Mouse (Mus musculus): ENCODE results near the gene Dyrk2. TPM values are rescaled to one million over a fixed set of nuclear protein-coding genes. Genes with fewer than 3 reads are reported as not detected.
A peak's percentile ranks its signal among the peaks of the same experiment; 100 is the strongest.

The Dyrk2 gene
- polyA plus RNA-seq (2014; fragmentation: Nextera tagmentation; extraction: Ambion mirVana): 14.6 and 16.0 TPM in 2 replicates

DNA sequence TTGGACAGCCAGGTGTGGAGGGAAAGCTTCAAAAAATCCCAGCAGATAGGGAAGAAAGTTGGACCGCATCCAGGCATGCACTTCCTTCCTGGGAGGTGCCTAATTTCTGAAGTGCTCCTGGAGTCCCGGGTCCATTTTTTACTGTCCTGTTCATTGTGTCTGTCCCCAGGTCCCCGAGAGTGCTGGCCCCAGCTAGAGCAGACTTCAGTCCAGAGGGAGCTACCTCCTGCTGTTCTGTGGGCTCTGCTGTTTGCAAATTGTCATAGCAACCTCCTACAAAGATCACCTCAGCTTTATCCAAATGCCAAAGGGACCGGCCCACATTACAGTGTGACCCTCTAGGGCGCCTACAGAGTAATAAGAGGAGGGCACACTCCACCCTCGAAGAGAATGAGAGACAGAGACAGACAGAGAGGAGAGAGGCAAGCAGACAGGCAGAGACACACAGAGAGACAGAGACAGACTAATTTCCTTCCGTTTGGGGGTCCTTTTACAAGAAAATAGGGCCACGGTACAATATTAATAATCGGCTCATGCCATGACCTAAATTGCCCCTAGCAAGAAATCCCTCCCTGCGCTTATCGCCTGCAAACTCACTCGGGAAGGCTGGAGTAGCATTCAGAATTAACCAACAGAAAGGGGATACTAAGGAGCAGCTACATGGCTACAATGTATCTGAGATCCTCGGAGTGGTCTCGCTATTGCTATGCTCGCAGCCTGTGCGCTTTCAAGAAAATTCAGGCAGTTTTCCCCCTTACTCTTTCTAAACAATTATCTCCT is at the start of gene Dyrk2:
TSS of gene Dyrk2 (minus strand) at position 9 of the 780 bp plus-strand sequence.
- ATAC-seq (ENCODE audit: low FRiP score): no peak

DNA sequence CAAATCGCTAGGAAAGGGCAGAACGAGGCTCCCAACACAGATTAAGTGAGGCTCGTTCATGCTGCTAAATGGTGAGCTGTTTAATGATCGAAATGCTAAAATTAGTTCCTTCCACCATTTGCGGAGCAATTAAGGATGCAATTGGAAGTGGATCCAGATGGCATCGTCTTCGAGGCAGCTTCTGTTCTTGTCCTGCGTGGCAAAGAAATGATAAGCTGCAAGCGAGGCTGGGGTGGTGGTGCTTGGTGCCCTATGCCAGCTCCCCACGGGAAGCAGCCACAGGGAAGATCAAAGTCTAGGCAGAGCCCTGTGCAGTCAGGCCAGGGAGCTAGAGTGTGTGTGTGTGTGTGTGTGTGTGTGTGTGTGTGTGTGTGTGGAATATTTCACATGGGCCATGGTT is 32.6 kb upstream of the Dyrk2 start:
- no peak overlapping the region for H3K9ac ChIP-seq
- no peak overlapping the region for H3K4me2 ChIP-seq (replicated peaks)
- no peaks in the 10 kb centered on the region for H3K9me3 ChIP-seq (ENCODE audit: control insufficient read depth, low read length)
- H3K4me1 ChIP-seq (replicated peaks; ENCODE audit: control insufficient read depth, insufficient read depth, low read length): no peaks in the 10 kb centered on the region
- 78% methylated on average over 10 of the region's 10 CpGs for WGBS
- ATAC-seq (ENCODE audit: low FRiP score) (no peak), DNase-seq (ENCODE audit: low spot score) (no peak)
- no peak overlapping the region for H3K4me3 ChIP-seq (replicated peaks; ENCODE audit: low read length)
- 0 out of 2 replicates have a peak overlapping the region, but pooled peaks have one; percentile 14 for H3K27ac ChIP-seq
- no peaks in the 10 kb centered on the region for H3K27me3 ChIP-seq (ENCODE audit: control insufficient read depth, insufficient read depth, low read length)
- no peaks in the 10 kb centered on the region for H3K36me3 ChIP-seq (replicated peaks; ENCODE audit: control insufficient read depth, insufficient read depth)

More for the DNA sequence above, at the start of gene Dyrk2:
- H3K4me2 ChIP-seq (replicated peaks): peak within 1 kb of the TSS; percentile 98
- peak within 1 kb of the TSS; percentile 98 for H3K4me3 ChIP-seq (replicated peaks; ENCODE audit: low read length)
- no peaks in the 10 kb centered on the region for H3K9me3 ChIP-seq (ENCODE audit: control insufficient read depth, low read length)
- H3K36me3 ChIP-seq (replicated peaks; ENCODE audit: control insufficient read depth, insufficient read depth): no peaks in the 10 kb centered on the region
- no peaks in the 10 kb centered on the region for H3K27me3 ChIP-seq (ENCODE audit: control insufficient read depth, insufficient read depth, low read length)
- peak; percentile 50 for DNase-seq (ENCODE audit: low spot score)
- H3K4me1 ChIP-seq (replicated peaks; ENCODE audit: control insufficient read depth, insufficient read depth, low read length): peaks cover 27% of the 10 kb centered on the region
- 4% methylated on average over 16 of the region's 16 CpGs for WGBS
- peak within 1 kb of the TSS; percentile 98 for H3K9ac ChIP-seq
- H3K27ac ChIP-seq: peak within 1 kb of the TSS; percentile 91

DNA sequence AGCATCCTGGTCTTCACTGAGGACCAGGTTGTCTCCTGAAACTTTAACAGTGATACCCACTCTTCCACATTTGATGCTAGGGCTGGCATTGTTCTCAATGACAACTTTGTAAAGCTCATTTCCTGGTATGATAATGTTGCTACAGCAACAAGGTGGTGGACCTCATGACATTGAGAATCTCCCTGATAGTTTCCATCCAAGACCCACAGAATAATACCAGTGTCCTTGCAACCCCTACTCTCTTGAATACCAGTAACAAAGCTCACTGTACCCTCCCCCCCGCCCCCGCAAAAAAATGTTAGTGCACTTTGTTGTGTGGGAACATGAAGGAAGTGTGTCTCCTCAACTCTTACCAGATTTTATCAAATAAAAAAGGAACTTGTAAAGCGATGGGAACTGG is 23.6 kb upstream of the Dyrk2 start:
- no peaks in the 10 kb centered on the region for H3K27me3 ChIP-seq (ENCODE audit: control insufficient read depth, insufficient read depth, low read length)
- H3K36me3 ChIP-seq (replicated peaks; ENCODE audit: control insufficient read depth, insufficient read depth): no peaks in the 10 kb centered on the region
- WGBS: 91% methylated on average over 3 of the region's 3 CpGs
- H3K4me1 ChIP-seq (replicated peaks; ENCODE audit: control insufficient read depth, insufficient read depth, low read length): no peaks in the 10 kb centered on the region
- no peak overlapping the region for H3K4me2 ChIP-seq (replicated peaks)
- no peaks in the 10 kb centered on the region for H3K9me3 ChIP-seq (ENCODE audit: control insufficient read depth, low read length)
- DNase-seq (ENCODE audit: low spot score): no peak
- no peak overlapping the region for H3K4me3 ChIP-seq (replicated peaks; ENCODE audit: low read length)
- no peak for ATAC-seq (ENCODE audit: low FRiP score)
- no peak overlapping the region for H3K27ac ChIP-seq
- H3K9ac ChIP-seq: no peak overlapping the region

DNA sequence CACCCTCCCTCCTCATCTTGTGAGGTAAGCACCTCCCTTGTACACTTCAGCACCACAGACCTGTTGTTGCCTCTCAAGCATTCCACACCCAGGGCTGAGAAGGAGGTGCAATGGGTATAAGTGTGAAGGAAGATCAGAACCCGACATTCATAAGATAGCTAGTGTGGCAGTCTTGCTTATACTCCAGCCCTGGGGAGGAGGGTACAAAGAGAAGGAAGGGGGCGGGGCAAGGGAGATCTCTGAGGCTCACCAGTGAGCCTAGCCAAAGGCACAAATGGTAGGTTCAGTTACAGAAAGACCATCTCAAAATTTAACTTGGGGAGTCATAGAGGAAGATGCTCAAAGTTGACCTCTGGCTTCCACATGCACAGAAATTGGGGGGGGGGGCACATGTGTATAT is 14.1 kb upstream of the Dyrk2 start:
- Histone ChIP-seq H3K27me3 (ENCODE audit: control insufficient read depth, insufficient read depth, low read length) (no peaks in the 10 kb centered on the region), H3K27ac (no peak overlapping the region), H3K4me2 (replicated peaks) (no peak overlapping the region), H3K4me1 (replicated peaks; ENCODE audit: control insufficient read depth, insufficient read depth, low read length) (no peaks in the 10 kb centered on the region), H3K9me3 (ENCODE audit: control insufficient read depth, low read length) (no peaks in the 10 kb centered on the region), H3K9ac (no peak overlapping the region), H3K36me3 (replicated peaks; ENCODE audit: control insufficient read depth, insufficient read depth) (no peaks in the 10 kb centered on the region), H3K4me3 (replicated peaks; ENCODE audit: low read length) (no peak overlapping the region)
- WGBS: 91% methylated on average over 2 of the region's 2 CpGs
- DNase-seq (ENCODE audit: low spot score) (no peak), ATAC-seq (ENCODE audit: low FRiP score) (no peak)

DNA sequence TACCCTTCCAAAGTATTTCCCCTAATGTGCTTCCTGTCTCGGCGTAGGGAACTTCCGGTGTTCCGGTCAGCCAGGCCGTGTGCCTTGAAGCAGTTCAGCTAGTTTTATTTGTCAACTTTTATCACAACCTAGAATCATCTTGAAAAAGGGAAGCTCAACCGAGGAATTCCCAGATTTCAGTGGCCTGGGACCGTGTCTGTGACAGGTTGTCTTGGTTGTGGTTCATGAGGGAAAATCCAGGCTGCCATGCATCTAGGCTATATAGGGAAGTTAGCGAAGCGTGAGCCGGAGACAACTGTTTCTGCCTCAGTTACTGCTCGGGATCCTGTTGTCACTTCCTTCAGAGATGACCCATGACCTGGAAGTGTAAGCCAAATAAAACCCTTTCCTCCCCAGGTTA is 13.3 kb upstream of the Dyrk2 start:
- Histone ChIP-seq H3K27ac (no peak overlapping the region), H3K4me3 (replicated peaks; ENCODE audit: low read length) (no peak overlapping the region), H3K9ac (no peak overlapping the region), H3K4me2 (replicated peaks) (no peak overlapping the region), H3K4me1 (replicated peaks; ENCODE audit: control insufficient read depth, insufficient read depth, low read length) (no peaks in the 10 kb centered on the region), H3K9me3 (ENCODE audit: control insufficient read depth, low read length) (no peaks in the 10 kb centered on the region), H3K27me3 (ENCODE audit: control insufficient read depth, insufficient read depth, low read length) (no peaks in the 10 kb centered on the region), H3K36me3 (replicated peaks; ENCODE audit: control insufficient read depth, insufficient read depth) (no peaks in the 10 kb centered on the region)
- ATAC-seq (ENCODE audit: low FRiP score) (no peak), DNase-seq (ENCODE audit: low spot score) (no peak)
- 90% methylated on average over 11 of the region's 11 CpGs for WGBS

DNA sequence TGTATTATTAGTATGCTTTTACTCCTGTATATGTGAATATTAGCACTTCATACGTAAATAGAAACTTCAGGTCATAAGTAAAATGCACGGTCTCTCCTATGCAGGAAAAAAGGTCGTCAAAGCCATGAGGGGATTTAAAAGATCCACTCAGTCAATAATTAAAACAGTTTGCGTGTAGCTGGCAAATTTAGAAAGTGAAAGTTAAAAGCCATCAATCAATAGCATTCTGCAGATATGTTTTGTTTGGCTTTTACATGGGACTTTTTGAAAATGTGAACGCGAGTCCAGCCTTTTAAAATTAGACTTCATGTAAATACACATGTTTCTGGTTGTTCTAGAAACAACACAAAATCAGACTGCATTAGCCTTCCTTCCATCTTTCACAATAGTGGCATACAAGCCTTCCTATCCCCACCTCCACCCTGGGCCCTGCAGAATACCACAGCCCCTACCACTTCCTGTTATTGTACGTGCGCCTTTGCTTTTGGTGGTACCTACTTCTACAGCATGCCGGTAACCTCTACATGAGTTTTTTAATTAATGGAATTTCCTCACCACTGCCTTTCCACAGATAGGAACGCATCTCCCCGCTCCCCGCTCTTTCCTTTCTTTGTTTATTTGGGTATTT is 12.4 kb upstream of the Dyrk2 start:
- H3K4me1 ChIP-seq (replicated peaks; ENCODE audit: control insufficient read depth, insufficient read depth, low read length): no peaks in the 10 kb centered on the region
- no peak overlapping the region for H3K9ac ChIP-seq
- H3K4me2 ChIP-seq (replicated peaks): no peak overlapping the region
- H3K4me3 ChIP-seq (replicated peaks; ENCODE audit: low read length): no peak overlapping the region
- H3K36me3 ChIP-seq (replicated peaks; ENCODE audit: control insufficient read depth, insufficient read depth): no peaks in the 10 kb centered on the region
- whole genome bisulfite sequencing: 89% methylated on average over 12 of the region's 12 CpGs
- no peak overlapping the region for H3K27ac ChIP-seq
- no peak for DNase-seq (ENCODE audit: low spot score)
- no peaks in the 10 kb centered on the region for H3K27me3 ChIP-seq (ENCODE audit: control insufficient read depth, insufficient read depth, low read length)
- H3K9me3 ChIP-seq (ENCODE audit: control insufficient read depth, low read length): no peaks in the 10 kb centered on the region
- no peak for ATAC-seq (ENCODE audit: low FRiP score)

DNA sequence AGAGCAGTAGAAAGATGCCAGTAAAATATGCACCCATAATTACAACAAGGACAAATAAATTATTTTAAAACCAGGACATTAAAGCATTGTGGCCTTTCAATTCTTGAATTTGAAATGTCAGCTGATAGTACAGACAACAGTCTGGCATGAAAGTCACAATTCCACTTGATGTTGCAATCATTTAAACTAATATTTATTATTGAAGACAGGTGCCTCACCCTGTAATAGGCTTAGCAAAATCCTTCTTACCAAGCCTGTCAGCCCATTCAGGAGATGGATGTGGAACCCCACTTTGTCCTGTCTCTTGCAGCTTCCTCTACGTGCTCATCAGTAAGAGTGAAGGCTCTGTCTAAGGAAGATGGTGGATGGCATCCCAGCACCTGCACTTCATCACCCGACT is 10.8 kb upstream of the Dyrk2 start:
- H3K9me3 ChIP-seq (ENCODE audit: control insufficient read depth, low read length): no peaks in the 10 kb centered on the region
- H3K27ac ChIP-seq: no peak overlapping the region
- H3K4me2 ChIP-seq (replicated peaks): no peak overlapping the region
- H3K4me3 ChIP-seq (replicated peaks; ENCODE audit: low read length): no peak overlapping the region
- H3K27me3 ChIP-seq (ENCODE audit: control insufficient read depth, insufficient read depth, low read length): no peaks in the 10 kb centered on the region
- DNase-seq (ENCODE audit: low spot score) (no peak), ATAC-seq (ENCODE audit: low FRiP score) (no peak)
- no peaks in the 10 kb centered on the region for H3K4me1 ChIP-seq (replicated peaks; ENCODE audit: control insufficient read depth, insufficient read depth, low read length)
- no peak overlapping the region for H3K9ac ChIP-seq
- no peaks in the 10 kb centered on the region for H3K36me3 ChIP-seq (replicated peaks; ENCODE audit: control insufficient read depth, insufficient read depth)
- 81% methylated on average over 2 of the region's 2 CpGs for WGBS

DNA sequence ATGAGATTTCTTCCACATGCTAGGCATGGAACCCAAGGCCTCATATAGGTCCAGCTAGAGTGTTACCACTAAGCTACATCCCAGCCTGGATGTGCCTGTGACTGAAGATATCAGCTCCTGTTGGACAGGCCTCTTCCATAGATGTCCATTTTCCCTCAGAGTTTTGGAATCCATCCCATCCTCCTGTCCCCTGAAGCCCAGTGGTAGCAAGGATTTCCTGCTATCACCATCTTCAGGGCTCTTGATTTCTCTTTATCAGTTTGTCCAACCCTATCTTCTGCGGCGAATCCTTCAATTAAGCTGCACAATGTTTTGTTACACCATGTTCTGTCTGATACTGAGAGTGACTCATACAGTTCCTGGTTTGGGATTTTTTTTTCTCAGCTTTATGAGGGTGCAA is 2.2 kb upstream of the Dyrk2 start:
- no peak overlapping the region for H3K27ac ChIP-seq
- no peak for ATAC-seq (ENCODE audit: low FRiP score)
- no peaks in the 10 kb centered on the region for H3K9me3 ChIP-seq (ENCODE audit: control insufficient read depth, low read length)
- WGBS: 98% methylated on average over 2 of the region's 2 CpGs
- peaks cover 12% of the 10 kb centered on the region for H3K4me1 ChIP-seq (replicated peaks; ENCODE audit: control insufficient read depth, insufficient read depth, low read length)
- no peaks in the 10 kb centered on the region for H3K27me3 ChIP-seq (ENCODE audit: control insufficient read depth, insufficient read depth, low read length)
- no peak overlapping the region for H3K4me3 ChIP-seq (replicated peaks; ENCODE audit: low read length)
- H3K4me2 ChIP-seq (replicated peaks): no peak overlapping the region
- H3K36me3 ChIP-seq (replicated peaks; ENCODE audit: control insufficient read depth, insufficient read depth): no peaks in the 10 kb centered on the region
- DNase-seq (ENCODE audit: low spot score): no peak
- no peak overlapping the region for H3K9ac ChIP-seq

DNA sequence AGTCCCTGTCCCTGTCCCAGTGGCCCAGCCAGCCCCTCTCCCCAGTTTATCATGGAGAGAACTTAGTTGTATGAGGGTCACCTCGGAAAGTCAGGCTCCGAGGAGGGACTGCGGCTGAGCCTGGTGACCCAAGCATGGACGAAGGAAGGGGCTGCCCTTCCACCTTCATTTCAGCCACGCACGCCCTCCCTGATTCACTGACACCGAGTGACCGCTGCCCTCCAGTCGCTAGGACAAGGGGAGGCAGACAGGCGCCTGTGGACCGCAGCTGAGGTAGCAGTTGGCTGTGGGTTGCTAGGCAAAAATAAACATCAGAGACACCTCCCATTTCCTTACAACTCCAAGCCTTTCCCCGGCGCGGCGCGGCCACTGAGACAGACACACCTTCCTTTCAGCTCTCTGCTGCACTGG is 413 bp downstream of the Dyrk2 start:
- peak overlapping the region; percentile 98 for H3K4me2 ChIP-seq (replicated peaks)
- H3K4me3 ChIP-seq (replicated peaks; ENCODE audit: low read length): peak overlapping the region; percentile 98
- H3K27ac ChIP-seq: peak overlapping the region; percentile 91
- no peaks in the 10 kb centered on the region for H3K9me3 ChIP-seq (ENCODE audit: control insufficient read depth, low read length)
- H3K36me3 ChIP-seq (replicated peaks; ENCODE audit: control insufficient read depth, insufficient read depth): no peaks in the 10 kb centered on the region
- peak overlapping the region; percentile 98 for H3K9ac ChIP-seq
- H3K27me3 ChIP-seq (ENCODE audit: control insufficient read depth, insufficient read depth, low read length): no peaks in the 10 kb centered on the region
- ATAC-seq (ENCODE audit: low FRiP score) (peak; percentile 47), DNase-seq (ENCODE audit: low spot score) (peak; percentile 71)
- under 1% methylated on average over 16 of the region's 16 CpGs for WGBS
- H3K4me1 ChIP-seq (replicated peaks; ENCODE audit: control insufficient read depth, insufficient read depth, low read length): peaks cover 31% of the 10 kb centered on the region

Measured in hindbrain, embryonic 14.5 days (tissue).